Mouse (Mus musculus): ENCODE measurements around the gene Rgs9.

GRCm38 (mm10) chr11:109264159-109264768 is 33.7 kb downstream of the Rgs9 start:
- TF ChIP-seq POLR2A (IDR thresholded peaks at IDR 0.05; ENCODE audit: low read depth, low read length) (no peak), CTCF (conservative IDR thresholded peaks at IDR 0.05; ENCODE audit: insufficient read depth, insufficient read length, low read depth, low read length) (no peak)
